ENCODE assay signal across 7 mouse cellular contexts in genomic region chr3:133876439-133877072, GRCm38 (mm10).
A peak's percentile ranks its signal among the peaks of the same experiment; 100 is the strongest.
DNase-seq lines count a peak whose midpoint lies in the region; ATAC-seq and TF ChIP-seq lines count a peak whose summit lies in the region.

No protein-coding gene starts in this region.

- H3K27me3 ChIP-seq in small intestine, adult 2 months (ENCODE audit: control insufficient read depth, insufficient read depth, low read length): no peaks in the 10 kb centered on the region

- no peak for TF ChIP-seq POLR2A in small intestine, adult 2 months (IDR thresholded peaks at IDR 0.05; ENCODE audit: low read depth, low read length)

- peak; percentile 93 for ATAC-seq in common myeloid progenitor, adult 5-6 weeks (replicated peaks; ENCODE audit: low read depth, poor library complexity, severe bottlenecking)
- ATAC-seq in megakaryocyte-erythroid progenitor cell, adult 5-6 weeks (replicated peaks; ENCODE audit: low FRiP score, low TSS enrichment, poor library complexity, severe bottlenecking): peak; percentile 82; the same call in 1 of the 2 replicates

- WGBS in small intestine, adult 2 months: 9% methylated on average over 13 of the region's 13 CpGs

- no peaks in the 10 kb centered on the region for H3K36me3 ChIP-seq in small intestine, adult 2 months (ENCODE audit: control insufficient read depth, insufficient read depth, low read length)

- peak; percentile 53; the same call in 1 of the 2 replicates for TF ChIP-seq CTCF in small intestine, adult 2 months (IDR thresholded peaks at IDR 0.05; ENCODE audit: extremely low read depth, insufficient read length, insufficient replicate concordance, low read depth, low read length)

- no peak overlapping the region for H3K4me3 ChIP-seq in small intestine, adult 2 months (ENCODE audit: low read depth, low read length)

- peak; percentile 76 for DNase-seq in adrenal gland, adult 2 months
- peak; percentile 64 for DNase-seq in gastrocnemius, postnatal 10 days
- peak; percentile 78 for DNase-seq in hindlimb bud, embryonic 11.5 days (ENCODE audit: extremely low spot score, low read depth, low spot score)
- peak; percentile 83 for DNase-seq in left cerebral cortex, adult 18-20 months (ENCODE audit: low spot score in 2 of 2)

- no peaks in the 10 kb centered on the region for H3K4me1 ChIP-seq in small intestine, adult 2 months (ENCODE audit: control insufficient read depth, insufficient read depth, insufficient read length, low read length)

- no peak overlapping the region for H3K27ac ChIP-seq in small intestine, adult 2 months (ENCODE audit: insufficient read depth, low read depth, low read length)
